Mouse (Mus musculus) small intestine, adult 2 months (tissue): ENCODE results near the gene Hsd3b1. TPM values are rescaled to one million over a fixed set of nuclear protein-coding genes. Genes with fewer than 3 reads are reported as not detected.

ENCODE experiments used
- H3K27ac ChIP-seq: fragments of 200-500 bp; 2 replicates; pipeline ENCODE4 v1.5.1; 2012; ENCODE audit warnings: low read depth, low read length, control low read depth, inconsistent platforms; ENCODE audit not compliant: insufficient read depth
- H3K27me3 ChIP-seq: fragments of 200-500 bp; 2 replicates; pipeline ENCODE4 v1.6.1; 2012; ENCODE audit warnings: mild to moderate bottlenecking, moderate library complexity, low read length, inconsistent platforms; ENCODE audit not compliant: control insufficient read depth, insufficient read depth
- H3K36me3 ChIP-seq: fragments of 200-500 bp; 2 replicates; pipeline ENCODE4 v1.6.1; 2012; ENCODE audit warnings: mild to moderate bottlenecking, low read length, control low read depth, inconsistent platforms; ENCODE audit not compliant: control insufficient read depth, insufficient read depth
- H3K4me1 ChIP-seq: fragments of 200-500 bp; 2 replicates; pipeline ENCODE4 v1.6.1; 2012; ENCODE audit warnings: low read length, inconsistent platforms, mixed read lengths; ENCODE audit not compliant: control insufficient read depth, insufficient read depth, insufficient read length
- H3K4me3 ChIP-seq: fragments of 200-500 bp; 2 replicates; pipeline ENCODE4 v1.5.1; 2012; ENCODE audit warnings: low read depth, mild to moderate bottlenecking, control low read depth, inconsistent platforms, low read length, moderate library complexity
- CTCF ChIP-seq: fragments of 200-500 bp; IDR thresholded peaks from 2 replicates; pipeline ENCODE4 v1.5.1; 2012; ENCODE audit warnings: low read depth, mild to moderate bottlenecking, control low read depth, inconsistent platforms, low read length, moderate library complexity, mixed read lengths; ENCODE audit not compliant: insufficient replicate concordance, insufficient read length; ENCODE audit errors: extremely low read depth
- POLR2A ChIP-seq: fragments of 200-500 bp; IDR thresholded peaks from 2 replicates; pipeline ENCODE4 v1.6.1; 2012; ENCODE audit warnings: low read depth, mild to moderate bottlenecking, control low read depth, inconsistent platforms, low read length, moderate library complexity
- WGBS: fragments of 180-500 bp; shearing (Covaris S2); methylation state at CpG from one replicate; pipeline ENCODE4 v1.1.7; 2018; 5-methylcytosine and 5-hydroxymethylcytosine counted together
- polyA plus RNA-seq: library from polyadenylated mRNA; depleted of rRNA; stranded (reverse); fragments of >200 nt; gene quantifications from 2 replicates; pipeline ENCODE4 v1.2.3, GENCODE M21; 2012

Gene Hsd3b1
- polyA plus RNA-seq, 1 experiment, result 0.22 TPM

DNA sequence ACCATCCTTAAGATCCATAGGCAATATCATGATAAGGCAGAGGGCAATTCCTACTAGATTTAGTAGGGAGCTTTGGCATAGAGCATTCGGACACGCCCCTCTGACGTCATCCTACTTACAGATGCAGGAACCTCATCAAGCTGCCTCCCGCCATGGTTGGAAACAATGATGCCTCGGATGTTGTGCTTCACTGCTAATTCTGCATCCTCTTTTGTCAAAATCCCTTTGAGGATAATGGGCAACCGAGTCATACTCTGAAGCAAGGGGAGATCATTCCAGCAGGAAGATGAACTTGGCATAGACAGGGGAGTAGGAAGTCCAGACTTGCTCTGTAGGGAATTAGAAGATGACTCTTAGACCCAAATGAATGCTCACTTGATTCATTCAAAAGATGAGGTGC lies 20.6 kb upstream of the Hsd3b1 start:
- Histone ChIP-seq H3K27ac (no peak overlapping the region), H3K36me3 (no peaks in the 10 kb centered on the region), H3K4me3 (no peak overlapping the region), H3K4me1 (no peaks in the 10 kb centered on the region), H3K27me3 (no peaks in the 10 kb centered on the region; the same call in 1 of the 2 replicates)
- TF ChIP-seq CTCF (no peak), POLR2A (no peak)
- WGBS, result 75% methylated on average over 6 of the region's 6 CpGs

GRCm38 (mm10) chr3:98868219-98868618 lies 8.6 kb upstream of the Hsd3b1 start:
- Histone ChIP-seq H3K36me3 (no peaks in the 10 kb centered on the region), H3K27ac (no peak overlapping the region), H3K4me1 (no peaks in the 10 kb centered on the region), H3K4me3 (no peak overlapping the region), H3K27me3 (no peaks in the 10 kb centered on the region)
- TF ChIP-seq CTCF (no peak), POLR2A (no peak)
- 67% methylated on average over 2 of the region's 2 CpGs for WGBS

DNA sequence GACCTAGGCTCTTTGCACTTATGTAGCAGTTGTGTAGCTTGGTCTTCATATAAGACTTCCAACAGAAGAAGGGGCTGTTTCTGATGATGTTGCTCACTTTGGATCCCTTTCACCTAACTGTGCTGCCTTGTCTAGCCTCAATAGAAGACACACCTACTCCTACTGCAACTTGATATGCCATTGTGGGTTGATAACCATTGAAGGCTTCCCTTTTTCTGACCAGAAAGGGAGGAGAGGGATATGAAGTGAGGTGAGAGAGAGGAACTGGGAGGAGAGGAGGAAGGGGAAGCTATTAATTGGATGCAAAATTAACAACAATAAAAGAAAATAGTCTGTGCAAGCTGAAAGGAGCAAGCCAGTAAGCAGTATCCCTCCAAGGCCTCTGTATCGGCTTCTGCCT lies 3.2 kb upstream of the Hsd3b1 start:
- no peak overlapping the region for H3K4me3 ChIP-seq
- no peaks in the 10 kb centered on the region for H3K36me3 ChIP-seq
- WGBS, result 97% methylated on average over 1 of the region's 1 CpGs
- no peak overlapping the region for H3K27ac ChIP-seq
- TF ChIP-seq POLR2A, result no peak
- TF ChIP-seq CTCF, result no peak
- H3K4me1 ChIP-seq, result no peaks in the 10 kb centered on the region
- H3K27me3 ChIP-seq, result no peaks in the 10 kb centered on the region

DNA sequence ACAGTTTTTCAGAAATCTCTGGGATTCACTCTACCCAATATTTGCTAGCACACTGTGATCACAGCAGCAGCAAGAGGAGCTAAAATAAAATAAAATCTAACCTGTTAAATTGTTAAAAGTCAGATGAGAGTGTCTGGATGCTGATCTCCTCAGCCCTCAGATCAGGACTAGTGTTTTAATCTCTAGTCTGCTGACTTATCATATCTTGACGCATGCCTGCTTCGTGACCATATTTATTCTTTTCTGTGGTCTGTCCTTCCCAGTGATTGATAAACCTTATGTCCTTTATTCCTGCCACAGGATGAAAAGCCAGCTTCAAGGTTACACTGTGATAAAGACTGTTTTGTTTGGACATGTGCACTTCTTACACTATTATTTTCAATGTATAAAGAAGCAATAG lies 1.5 kb downstream of the Hsd3b1 start:
- no peaks in the 10 kb centered on the region for H3K36me3 ChIP-seq
- no peak overlapping the region for H3K27ac ChIP-seq
- no peak for TF ChIP-seq CTCF
- no peak for TF ChIP-seq POLR2A
- H3K27me3 ChIP-seq, result no peaks in the 10 kb centered on the region
- no peak overlapping the region for H3K4me3 ChIP-seq
- no peaks in the 10 kb centered on the region for H3K4me1 ChIP-seq
- 70% methylated on average over 2 of the region's 2 CpGs for WGBS

- H3K4me1 ChIP-seq, result no peaks in the 10 kb centered on the region
- no peak overlapping the region for H3K27ac ChIP-seq
- no peak overlapping the region for H3K4me3 ChIP-seq
- no peaks in the 10 kb centered on the region for H3K36me3 ChIP-seq
- TF ChIP-seq POLR2A (no peak), CTCF (no peak)
- 48% methylated on average over 1 of the region's 1 CpGs for WGBS
- no peaks in the 10 kb centered on the region for H3K27me3 ChIP-seq
Observed at GRCm38 (mm10) chr3:98856892-98857291, 2.7 kb downstream of the Hsd3b1 start.

GRCm38 (mm10) chr3:98855160-98855559 lies 4.4 kb downstream of the Hsd3b1 start:
- no peak overlapping the region for H3K4me3 ChIP-seq
- 64% methylated on average over 3 of the region's 3 CpGs for WGBS
- no peaks in the 10 kb centered on the region for H3K36me3 ChIP-seq
- H3K27me3 ChIP-seq, result no peaks in the 10 kb centered on the region; the same call in 1 of the 2 replicates
- TF ChIP-seq CTCF (no peak), POLR2A (no peak)
- no peak overlapping the region for H3K27ac ChIP-seq
- no peaks in the 10 kb centered on the region for H3K4me1 ChIP-seq

GRCm38 (mm10) chr3:98853685-98854084 lies 5.9 kb downstream of the Hsd3b1 start:
- H3K4me3 ChIP-seq, result no peak overlapping the region
- 7% methylated on average over 1 of the region's 1 CpGs for WGBS
- no peaks in the 10 kb centered on the region; the same call in 1 of the 2 replicates for H3K27me3 ChIP-seq
- TF ChIP-seq CTCF (no peak), POLR2A (no peak)
- no peaks in the 10 kb centered on the region for H3K4me1 ChIP-seq
- H3K27ac ChIP-seq, result no peak overlapping the region
- no peaks in the 10 kb centered on the region for H3K36me3 ChIP-seq

GRCm38 (mm10) chr3:98853051-98853450 lies 6.5 kb downstream of the Hsd3b1 start:
- WGBS, result 93% methylated on average over 3 of the region's 3 CpGs
- Histone ChIP-seq H3K4me1 (no peaks in the 10 kb centered on the region), H3K36me3 (no peaks in the 10 kb centered on the region), H3K27me3 (no peaks in the 10 kb centered on the region; the same call in 1 of the 2 replicates), H3K27ac (no peak overlapping the region), H3K4me3 (no peak overlapping the region)
- no peak for TF ChIP-seq POLR2A
- no peak for TF ChIP-seq CTCF
